Mouse (Mus musculus) cerebellum, adult 9-11 months (tissue): ENCODE results near the gene Carmil2.

Experiments
- DNase-seq: peaks from one replicate; pipeline ENCODE4 v3.0.0; 2022

The Carmil2 gene

DNA sequence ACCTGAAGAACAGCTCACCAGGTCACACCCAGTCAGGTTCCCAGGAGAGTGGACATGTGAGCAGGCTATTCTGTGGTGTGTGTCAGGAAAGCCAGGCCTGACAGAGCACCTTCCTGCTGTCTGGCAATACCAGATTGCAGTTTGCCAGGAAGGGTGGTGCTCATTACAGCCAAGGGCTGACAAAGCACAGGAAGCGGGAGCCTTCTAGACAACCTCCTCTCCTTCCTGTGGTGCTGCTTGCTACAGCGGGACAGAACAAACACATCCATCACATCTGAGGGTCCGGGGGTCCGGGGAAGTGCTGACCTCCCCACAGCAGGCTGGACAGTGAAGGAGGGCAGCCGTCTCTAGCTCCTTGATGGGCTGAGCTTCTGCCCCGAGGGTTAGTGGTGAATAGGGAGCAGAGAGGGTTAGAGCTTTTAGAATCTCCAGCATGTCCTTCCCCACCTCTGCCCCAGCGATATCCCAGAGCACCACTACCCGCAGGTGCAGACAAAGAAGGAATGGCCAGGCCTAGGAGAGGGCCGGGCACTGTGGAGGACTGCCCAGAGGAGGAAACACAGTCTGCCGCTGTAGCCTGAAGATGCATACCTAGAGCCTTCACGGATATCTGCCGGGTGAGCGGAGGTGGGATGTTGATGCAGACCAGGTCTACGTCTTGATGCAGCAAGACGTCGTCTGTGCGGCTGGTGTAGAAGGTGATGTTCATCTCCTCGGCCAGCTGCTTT, 41.5 kb downstream of the Carmil2 start:
- no peak for DNase-seq

DNA sequence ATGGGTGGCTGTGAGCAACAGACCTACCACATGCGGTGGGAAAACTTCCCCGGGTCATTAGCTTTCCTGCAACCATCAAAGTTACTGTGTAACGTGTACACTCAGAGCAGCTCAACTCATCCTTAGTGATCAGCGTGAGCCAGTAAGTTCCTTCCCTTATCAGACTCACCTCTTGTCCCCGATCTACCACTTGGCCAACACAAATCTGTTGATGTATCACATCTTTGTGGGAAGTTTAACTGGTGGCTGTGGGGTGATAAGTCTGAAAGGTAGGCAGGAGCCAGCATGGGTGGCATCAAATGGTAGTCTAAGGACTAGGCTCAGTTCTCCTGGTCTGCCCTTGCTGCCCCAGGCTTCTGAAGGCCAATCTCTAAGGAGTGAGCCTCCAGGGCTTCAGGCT, 46.1 kb downstream of the Carmil2 start:
- no peak for DNase-seq

DNA sequence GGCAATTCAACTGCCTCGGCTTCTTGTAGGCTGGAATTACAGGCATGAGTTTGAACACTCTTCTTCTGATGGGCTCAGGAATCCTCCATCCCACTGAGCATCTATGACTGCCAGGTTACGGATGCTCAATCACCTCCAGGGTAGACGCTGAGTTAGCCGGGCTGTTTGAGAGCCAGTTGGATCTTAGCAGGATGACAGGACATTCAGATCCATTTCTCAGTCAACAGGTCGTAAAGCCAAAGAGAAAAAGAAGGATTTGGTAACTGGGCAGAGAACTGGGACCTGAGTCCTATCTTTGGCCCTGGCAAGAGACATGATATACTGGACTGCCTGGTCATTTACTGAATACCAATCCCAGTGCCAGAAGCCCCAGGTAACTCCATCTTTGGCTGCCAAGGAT, 53.1 kb downstream of the Carmil2 start:
- no peak for DNase-seq

DNA sequence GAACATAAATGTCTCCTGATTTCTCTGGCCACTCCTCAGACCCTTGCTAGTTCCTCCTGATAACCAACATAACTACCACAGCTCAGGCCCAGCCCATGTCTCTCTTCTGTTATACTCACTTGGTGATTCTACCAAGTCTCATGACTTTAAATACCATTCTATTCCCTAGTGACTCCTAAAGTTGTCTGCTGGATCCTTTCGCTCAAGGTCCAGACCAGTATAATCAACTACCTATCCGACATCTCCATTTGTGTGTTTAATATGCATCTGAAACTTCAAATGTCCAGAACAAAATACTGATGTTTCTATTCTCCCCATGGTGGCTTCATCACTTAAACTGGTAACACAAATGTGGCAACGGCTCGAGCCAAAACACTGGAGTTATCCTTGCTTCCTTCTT, 57.2 kb downstream of the Carmil2 start:
- DNase-seq: no peak
